Mouse (Mus musculus) kidney, embryonic 14.5 days (tissue): ENCODE results near the gene Fam81b. TPM values are rescaled to one million over a fixed set of nuclear protein-coding genes. Genes with fewer than 3 reads are reported as not detected.

Source experiments
- ATAC-seq: fragments of 200-750 bp; cut with Nextera tagmentation; 2 replicates; pipeline ENCODE4 v1.8.0; 2017; ENCODE audit warnings: moderate number of reproducible peaks, mild to moderate bottlenecking, moderate TSS enrichment, moderate library complexity; ENCODE audit not compliant: low FRiP score, low TSS enrichment
- H3K27ac ChIP-seq: fragments of 300-500 bp; sonication (generic); 2 replicates; pipeline ENCODE4 v1.5.1; 2014; ENCODE audit warnings: low read depth, mild to moderate bottlenecking, low read length, moderate library complexity, mixed read lengths
- H3K27me3 ChIP-seq: fragments of 300-500 bp; sonication (generic); 2 replicates; pipeline ENCODE4 v1.6.1; 2014; ENCODE audit warnings: mild to moderate bottlenecking, low read length; ENCODE audit not compliant: control insufficient read depth, insufficient read depth
- H3K36me3 ChIP-seq: fragments of 300-500 bp; sonication (generic); 2 replicates; pipeline ENCODE4 v1.6.1; 2014; ENCODE audit warnings: low read length, mixed read lengths; ENCODE audit not compliant: control insufficient read depth, insufficient read depth
- H3K4me1 ChIP-seq: fragments of 300-500 bp; sonication (generic); 2 replicates; pipeline ENCODE4 v1.6.1; 2014; ENCODE audit warnings: low read length, mixed read lengths; ENCODE audit not compliant: control insufficient read depth, insufficient read depth
- H3K4me2 ChIP-seq: fragments of 300-500 bp; sonication (generic); replicated peaks from 2 replicates; pipeline ENCODE4 v1.6.1; 2014; ENCODE audit warnings: low read depth, mild to moderate bottlenecking, low read length
- H3K4me3 ChIP-seq: fragments of 300-500 bp; sonication (generic); 2 replicates; pipeline ENCODE4 v1.5.1; 2014; ENCODE audit warnings: mild to moderate bottlenecking, low read length
- H3K9ac ChIP-seq: fragments of 300-500 bp; sonication (generic); 2 replicates; pipeline ENCODE4 v1.6.1; 2014; ENCODE audit warnings: low read depth, mild to moderate bottlenecking, low read length, moderate library complexity
- H3K9me3 ChIP-seq: fragments of 300-500 bp; sonication (generic); 2 replicates; pipeline ENCODE4 v1.6.1; 2016; ENCODE audit warnings: low read length; ENCODE audit not compliant: control insufficient read depth
- WGBS: fragments of 180-500 bp; shearing (Covaris S2); extraction: QIAGEN DNeasy Blood & Tissue Kit; methylation state at CpG from one replicate; pipeline ENCODE4 v1.1.7; 2014; 5-methylcytosine and 5-hydroxymethylcytosine counted together
- microRNA-seq: library from miRNA; unstranded; fragments of <30 nt; microRNA quantifications from one replicate; pipeline ENCODE4, GENCODE M21; 2016
- polyA plus RNA-seq: library from polyadenylated mRNA; unstranded; fragments of >200 nt; fragmentation: Nextera tagmentation; extraction: Ambion mirVana; gene quantifications from 2 replicates; pipeline ENCODE4 v1.2.1, GENCODE M21; 2014

Fam81b gene
- polyA plus RNA-seq, 1 experiment from 2014 or later: not detected

GRCm38 (mm10) chr13:76174297-76174696, 130.6 kb downstream of the Fam81b start:
- no peak for ATAC-seq
- Histone ChIP-seq H3K9ac (no peak overlapping the region), H3K4me3 (no peak overlapping the region), H3K9me3 (peaks cover 3% of the 10 kb centered on the region; the same call in 1 of the 2 replicates), H3K4me1 (no peaks in the 10 kb centered on the region), H3K36me3 (peaks cover 18% of the 10 kb centered on the region; the same call in 1 of the 2 replicates), H3K27me3 (no peaks in the 10 kb centered on the region), H3K4me2 (no peak overlapping the region), H3K27ac (no peak overlapping the region)

- Histone ChIP-seq H3K9me3 (no peaks in the 10 kb centered on the region), H3K36me3 (peaks cover 37% of the 10 kb centered on the region), H3K4me1 (no peaks in the 10 kb centered on the region), H3K4me2 (no peak overlapping the region), H3K4me3 (no peak overlapping the region), H3K9ac (no peak overlapping the region), H3K27me3 (no peaks in the 10 kb centered on the region), H3K27ac (no peak overlapping the region)
- no peak for ATAC-seq
- WGBS: 82% methylated on average over 2 of the region's 2 CpGs
Measured at GRCm38 (mm10) chr13:76160587-76160986, 144.3 kb downstream of the Fam81b start.

DNA sequence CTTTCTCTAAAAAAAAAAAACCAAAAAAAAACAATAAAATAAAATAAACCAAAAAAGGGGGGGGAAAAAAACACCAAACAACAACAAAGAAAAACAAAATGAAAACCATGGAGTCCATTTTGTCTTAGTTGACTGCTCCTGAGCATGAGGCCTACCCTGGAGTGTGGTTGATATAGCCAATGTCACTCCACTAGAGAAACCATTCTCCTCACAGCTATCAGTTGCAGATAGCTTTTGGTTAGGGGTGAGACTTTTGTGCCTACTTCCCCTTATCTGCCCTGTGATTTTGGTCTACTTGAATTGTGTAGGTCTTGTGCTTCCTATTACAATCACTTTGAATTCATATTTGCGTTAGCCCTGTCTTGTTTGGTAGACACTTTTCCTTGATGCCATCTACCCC, 147.4 kb downstream of the Fam81b start:
- no peak for ATAC-seq
- 91% methylated on average over 1 of the region's 1 CpGs for WGBS
- peaks cover 49% of the 10 kb centered on the region for H3K36me3 ChIP-seq

DNA sequence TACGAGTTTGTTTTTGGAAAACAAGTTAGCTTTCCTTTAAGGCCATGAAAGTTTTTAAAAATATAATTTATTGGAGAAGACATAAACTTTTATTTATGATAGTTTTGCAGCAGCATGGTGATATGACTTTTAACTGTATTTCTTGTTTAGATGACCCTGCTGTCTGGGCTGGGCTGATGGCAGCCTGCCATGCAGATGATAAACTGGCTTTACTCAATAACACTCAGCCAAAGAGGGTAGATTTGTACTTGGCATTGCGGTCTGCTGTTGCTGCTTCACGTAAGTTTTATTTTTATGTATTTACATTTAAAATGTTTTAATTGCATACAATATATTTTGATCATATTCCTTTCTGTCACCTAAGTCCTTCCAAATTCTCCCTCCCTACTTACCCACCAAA, 147.8 kb downstream of the Fam81b start:
- Histone ChIP-seq H3K4me1 (no peaks in the 10 kb centered on the region), H3K27me3 (no peaks in the 10 kb centered on the region), H3K4me2 (no peak overlapping the region), H3K4me3 (no peak overlapping the region), H3K36me3 (peaks cover 49% of the 10 kb centered on the region), H3K9ac (no peak overlapping the region), H3K9me3 (no peaks in the 10 kb centered on the region), H3K27ac (no peak overlapping the region)
- WGBS: 73% methylated on average over 3 of the region's 3 CpGs
- ATAC-seq: no peak

More for the DNA sequence above, 147.4 kb downstream of the Fam81b start:
- Histone ChIP-seq H3K4me2 (no peak overlapping the region), H3K9ac (no peak overlapping the region), H3K27me3 (no peaks in the 10 kb centered on the region), H3K4me3 (no peak overlapping the region), H3K4me1 (no peaks in the 10 kb centered on the region), H3K27ac (no peak overlapping the region), H3K9me3 (no peaks in the 10 kb centered on the region)

Small RNA genes lying within 50 kb of the gene (microRNA-seq; reads per million reads assigned to microRNA genes)
- not detected for gene Gm24025

Other genes starting within 250 kb of the Fam81b start
- 0.11 and 0.19 TPM in 2 replicates for gene Gpr150, start 248.1 kb downstream of the Fam81b start, polyA plus RNA-seq
- 8.8 and 10.5 TPM in 2 replicates for gene Arsk, start 206.4 kb downstream of the Fam81b start, polyA plus RNA-seq
- 12.2 and 21.5 TPM in 2 replicates for gene Ttc37, start 206.3 kb downstream of the Fam81b start, polyA plus RNA-seq
- gene Mctp1, start 79.5 kb upstream of the Fam81b start, polyA plus RNA-seq: 0.21 and 0.72 TPM in 2 replicates